Mouse (Mus musculus): ENCODE results near the gene Armc3. TPM values are rescaled to one million over a fixed set of nuclear protein-coding genes. Genes with fewer than 3 reads are reported as not detected.

Gene Armc3
- total and polyA plus RNA-seq, 3 experiments, result 0.07 to 0.31 TPM; not detected in 1

DNA sequence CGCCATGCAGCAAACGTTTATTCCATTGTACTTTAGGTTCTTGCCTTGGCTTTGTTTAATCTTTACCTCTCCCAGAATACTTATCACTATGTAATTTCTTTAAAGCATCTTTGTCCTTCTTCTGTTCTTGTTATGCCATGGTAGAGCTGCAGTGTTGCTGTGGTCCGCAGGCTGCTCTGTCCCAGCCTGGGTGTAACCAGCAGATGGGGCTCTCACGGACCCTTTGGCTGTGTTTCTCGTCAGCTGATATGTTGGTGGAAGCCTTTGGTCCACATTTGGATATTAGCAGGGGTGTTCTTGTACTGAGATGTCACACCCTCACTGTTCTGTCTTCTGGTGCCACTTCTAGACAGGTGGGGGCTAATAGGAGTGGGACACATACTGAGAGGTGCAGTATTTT, 64.3 kb downstream of the Armc3 start:
- TF ChIP-seq MAFK (IDR thresholded peaks at IDR 0.05; ENCODE audit: borderline replicate concordance, low read depth, low read length) (no peak), SMC3 (IDR thresholded peaks at IDR 0.05; ENCODE audit: low read depth, low read length) (peak; percentile 53), CTCF (IDR thresholded peaks at IDR 0.05 in 2 of 3, conservative IDR thresholded peaks at IDR 0.05 in 1 of 3; ENCODE audit: control insufficient read depth in 1 of 3, insufficient read depth in 1 of 3, low read depth in 2 of 3, low read length in 3 of 3, poor library complexity in 1 of 3, severe bottlenecking in 1 of 3) (peak in 2 of 3 experiments; percentile 39 to 41; a peak in 4 of 6 replicates), NRF1 (IDR thresholded peaks at IDR 0.05; ENCODE audit: insufficient read depth, low read depth, low read length, poor library complexity, severe bottlenecking) (no peak), RAD21 (IDR thresholded peaks at IDR 0.05; ENCODE audit: low read depth, low read length) (peak; percentile 11), SIN3A (IDR thresholded peaks at IDR 0.05; ENCODE audit: low read length) (no peak)

DNA sequence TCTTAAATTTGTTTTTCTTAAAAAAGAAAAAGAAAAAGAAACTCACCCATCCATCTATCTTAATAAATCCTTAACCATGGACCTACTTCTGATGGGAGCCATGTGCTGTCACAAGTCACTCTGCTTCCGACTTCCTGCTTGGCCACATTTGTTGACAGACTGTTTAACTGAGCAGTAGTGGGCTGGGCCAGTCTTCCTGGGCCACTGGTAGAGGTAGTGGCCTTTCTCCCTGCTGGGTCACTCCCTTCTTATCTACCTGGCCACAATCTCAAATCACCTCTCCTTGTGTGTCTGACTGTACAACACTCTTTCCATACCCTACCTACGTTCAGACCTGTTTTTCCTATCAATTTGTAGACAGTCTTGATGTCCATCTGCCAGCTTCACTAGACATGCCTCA, 66.7 kb downstream of the Armc3 start:
- H3K4me3 ChIP-seq (ENCODE audit: control insufficient read depth in 1 of 2, insufficient read depth in 1 of 2, low read depth in 2 of 2, low read length in 2 of 2), result no peak overlapping the region
- H3K79me2 ChIP-seq (ENCODE audit: control insufficient read depth, insufficient read depth, low read length, poor library complexity), result no peaks in the 10 kb centered on the region
- H3K9me3 ChIP-seq (replicated peaks; ENCODE audit: insufficient read depth, low read length), result no peaks in the 10 kb centered on the region
- no peak for TF ChIP-seq GATA1 (IDR thresholded peaks at IDR 0.05; ENCODE audit: low read depth, low read length)
- TF ChIP-seq JUND (IDR thresholded peaks at IDR 0.05; ENCODE audit: low read depth, low read length), result no peak
- TF ChIP-seq RAD21 (IDR thresholded peaks at IDR 0.05; ENCODE audit: low read depth, low read length), result no peak
- no peak for TF ChIP-seq ZMIZ1 (IDR thresholded peaks at IDR 0.05; ENCODE audit: low read depth, low read length)
- no peaks in the 10 kb centered on the region for H3K4me1 ChIP-seq (ENCODE audit: control insufficient read depth in 1 of 2, insufficient read depth in 2 of 2, low read length in 2 of 2)
- no peak for DNase-seq (ENCODE audit: low read depth, low spot score)
- H3K27me3 ChIP-seq (ENCODE audit: control insufficient read depth in 1 of 2, insufficient read depth in 2 of 2, low read length in 2 of 2), result peaks cover 0 to 2% of the 10 kb centered on the region in 2 experiments; a peak in 2 of 4 replicates
- no peak overlapping the region for H3K9ac ChIP-seq (ENCODE audit: control insufficient read depth, low read depth, low read length, poor library complexity, severe bottlenecking)
- H3K27ac ChIP-seq (ENCODE audit: control insufficient read depth, low read depth, low read length), result no peak overlapping the region
- no peaks in the 10 kb centered on the region for H3K36me3 ChIP-seq (ENCODE audit: control insufficient read depth in 1 of 2, insufficient read depth in 2 of 2, low read length in 2 of 2)

More for the DNA sequence above, 64.3 kb downstream of the Armc3 start:
- peak; percentile 14 for DNase-seq (ENCODE audit: low read depth, low spot score)
- Histone ChIP-seq H3K4me1 (ENCODE audit: control insufficient read depth in 1 of 2, insufficient read depth in 2 of 2, low read length in 2 of 2) (no peaks in the 10 kb centered on the region), H3K27me3 (ENCODE audit: control insufficient read depth in 1 of 2, insufficient read depth in 2 of 2, low read length in 2 of 2) (no peaks in the 10 kb centered on the region; a peak in 2 of 4 replicates), H3K9me3 (replicated peaks; ENCODE audit: insufficient read depth, low read length) (no peaks in the 10 kb centered on the region), H3K36me3 (ENCODE audit: control insufficient read depth in 1 of 2, insufficient read depth in 2 of 2, low read length in 2 of 2) (no peaks in the 10 kb centered on the region), H3K79me2 (ENCODE audit: control insufficient read depth, insufficient read depth, low read length, poor library complexity) (no peaks in the 10 kb centered on the region), H3K9ac (ENCODE audit: control insufficient read depth, low read depth, low read length, poor library complexity, severe bottlenecking) (no peak overlapping the region), H3K27ac (ENCODE audit: control insufficient read depth, low read depth, low read length) (no peak overlapping the region), H3K4me3 (ENCODE audit: control insufficient read depth in 1 of 2, insufficient read depth in 1 of 2, low read depth in 2 of 2, low read length in 2 of 2) (no peak overlapping the region)

DNA sequence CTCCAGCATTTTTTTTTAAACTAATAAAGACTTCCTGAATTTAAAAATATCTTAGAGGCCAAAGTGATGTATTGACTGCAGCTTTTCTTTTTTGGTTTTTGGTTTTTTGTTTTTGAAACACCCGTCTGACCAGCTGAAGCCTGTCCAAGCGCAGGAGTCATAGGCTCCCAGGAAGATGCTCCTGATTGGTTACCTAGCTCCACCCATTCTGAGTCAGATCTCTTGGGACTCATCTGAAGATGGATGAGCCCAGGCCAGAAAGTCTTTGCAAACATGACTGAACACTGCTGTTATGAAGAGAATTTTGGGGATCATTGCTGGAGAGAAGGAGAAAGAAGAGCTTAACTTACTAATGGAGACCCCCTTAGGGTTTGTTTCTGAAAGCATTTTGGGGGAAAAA, 68.3 kb downstream of the Armc3 start:
- no peaks in the 10 kb centered on the region for H3K9me3 ChIP-seq (replicated peaks; ENCODE audit: insufficient read depth, low read length)
- TF ChIP-seq TBP (IDR thresholded peaks at IDR 0.05; ENCODE audit: low read depth, low read length), result no peak
- no peak for TF ChIP-seq E2F4 (IDR thresholded peaks at IDR 0.05; ENCODE audit: borderline replicate concordance, low read depth, low read length)
- no peak for TF ChIP-seq RAD21 (IDR thresholded peaks at IDR 0.05; ENCODE audit: low read depth, low read length)
- no peak for TF ChIP-seq JUND (IDR thresholded peaks at IDR 0.05; ENCODE audit: low read depth, low read length)
- no peak for TF ChIP-seq MYC (IDR thresholded peaks at IDR 0.05; ENCODE audit: low read depth, low read length)
- no peak for TF ChIP-seq TAL1 (IDR thresholded peaks at IDR 0.05; ENCODE audit: low read length)
- TF ChIP-seq MAFK (IDR thresholded peaks at IDR 0.05; ENCODE audit: borderline replicate concordance, low read depth, low read length), result no peak
- no peak for TF ChIP-seq MXI1 (IDR thresholded peaks at IDR 0.05; ENCODE audit: low read depth, low read length)
- TF ChIP-seq POLR2A (IDR thresholded peaks at IDR 0.05; ENCODE audit: control insufficient read depth in 1 of 2, insufficient read depth in 1 of 2, low read depth in 1 of 2, low read length in 2 of 2, poor library complexity in 1 of 2), result no peak

More for the DNA sequence above, 68.3 kb downstream of the Armc3 start:
- Histone ChIP-seq H3K36me3 (ENCODE audit: control insufficient read depth in 1 of 2, insufficient read depth in 2 of 2, low read length in 2 of 2) (no peaks in the 10 kb centered on the region), H3K4me1 (ENCODE audit: control insufficient read depth in 1 of 2, insufficient read depth in 2 of 2, low read length in 2 of 2) (no peaks in the 10 kb centered on the region), H3K79me2 (ENCODE audit: control insufficient read depth, insufficient read depth, low read length, poor library complexity) (no peaks in the 10 kb centered on the region), H3K4me3 (ENCODE audit: control insufficient read depth in 1 of 2, insufficient read depth in 1 of 2, low read depth in 2 of 2, low read length in 2 of 2) (no peak overlapping the region), H3K9ac (ENCODE audit: control insufficient read depth, low read depth, low read length, poor library complexity, severe bottlenecking) (no peak overlapping the region), H3K27me3 (ENCODE audit: control insufficient read depth in 1 of 2, insufficient read depth in 2 of 2, low read length in 2 of 2) (peaks cover 0 to 2% of the 10 kb centered on the region in 2 experiments; a peak in 2 of 4 replicates), H3K27ac (ENCODE audit: control insufficient read depth, low read depth, low read length) (no peak overlapping the region)
- no peak for DNase-seq (ENCODE audit: low read depth, low spot score)

Measured in MEL (cell line).